Mouse (Mus musculus): ENCODE data around the gene Gmnc.

Gmnc gene

DNA sequence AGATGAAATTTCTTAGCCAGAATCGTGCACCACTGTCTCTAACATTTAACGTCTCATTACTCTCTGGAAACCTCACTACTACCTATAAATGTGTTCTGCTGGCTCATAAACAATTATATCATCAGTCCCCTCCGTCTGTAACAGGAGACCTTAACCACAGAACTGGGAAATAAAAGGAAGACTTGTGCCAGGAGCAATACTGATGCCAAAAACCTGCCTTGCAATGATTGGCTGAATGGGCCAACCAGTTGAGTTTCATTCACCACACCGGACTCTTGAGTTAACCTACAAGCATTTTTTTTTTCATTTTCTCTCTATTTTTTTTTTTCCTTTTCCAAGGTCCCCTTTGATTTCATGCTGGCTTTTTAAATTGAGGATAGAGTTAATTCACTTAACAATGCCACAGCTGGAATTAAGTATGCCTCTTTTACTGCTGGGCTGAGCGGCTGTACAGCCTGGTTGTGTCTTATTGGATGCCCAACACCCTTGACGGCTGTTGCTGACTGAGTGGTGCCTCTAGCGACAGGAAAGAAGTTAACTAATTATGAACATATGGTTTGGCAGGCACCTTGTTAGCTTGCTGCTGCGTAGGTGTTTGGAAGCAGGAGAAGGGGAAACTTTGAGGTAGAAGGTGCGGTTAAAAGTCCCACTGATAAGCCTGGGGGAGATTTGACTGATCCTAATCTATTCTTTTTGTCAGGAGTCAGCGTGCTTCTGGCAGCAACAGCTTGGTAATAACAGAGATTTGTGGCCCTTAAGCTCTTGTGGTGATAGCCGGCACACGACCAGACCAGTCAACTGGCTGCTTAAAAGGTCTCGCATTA, at the start of gene Gmnc:
TSS of gene Gmnc (minus strand) at position 176 of the 824 bp plus-strand sequence.
- DNase-seq: no peak

DNA sequence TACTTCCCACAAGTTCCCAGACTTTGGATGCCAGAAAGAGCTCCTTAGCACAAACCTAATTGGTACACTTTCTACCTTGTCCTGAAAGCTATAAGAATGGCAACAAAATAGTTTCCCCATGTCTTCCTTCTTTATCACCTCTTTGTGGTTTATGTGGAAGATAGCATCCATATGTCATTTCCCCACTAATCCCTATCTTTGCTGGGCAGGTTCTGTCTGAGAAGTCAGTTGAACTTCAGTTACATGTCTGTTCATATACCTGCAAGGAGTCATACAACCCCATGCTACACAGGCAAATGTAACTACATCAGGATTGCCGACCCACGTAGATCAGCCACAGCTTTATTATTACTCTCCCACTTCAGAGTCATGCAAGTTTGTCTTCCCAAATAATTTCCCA, 35.8 kb upstream of the Gmnc start:
- no peak for DNase-seq

DNA sequence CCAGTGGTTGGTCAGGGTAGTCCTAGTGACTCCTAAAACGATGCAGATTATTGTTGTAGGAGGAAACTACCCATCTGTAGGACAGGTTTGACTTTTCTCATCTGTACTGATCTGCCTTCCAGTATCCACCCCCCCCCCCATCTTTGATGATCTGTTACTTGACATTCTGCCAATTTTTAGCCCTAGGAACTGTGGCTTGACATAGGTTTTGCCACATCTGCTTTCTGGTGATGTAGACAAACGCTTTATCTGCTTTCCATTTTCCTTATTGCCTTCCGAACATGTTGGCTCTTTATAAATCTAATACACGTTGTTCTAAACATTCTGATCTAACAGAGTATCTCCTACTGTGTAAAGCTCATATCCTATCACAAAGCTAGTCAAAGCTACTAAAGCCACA, 34.8 kb upstream of the Gmnc start:
- no peak for DNase-seq

DNA sequence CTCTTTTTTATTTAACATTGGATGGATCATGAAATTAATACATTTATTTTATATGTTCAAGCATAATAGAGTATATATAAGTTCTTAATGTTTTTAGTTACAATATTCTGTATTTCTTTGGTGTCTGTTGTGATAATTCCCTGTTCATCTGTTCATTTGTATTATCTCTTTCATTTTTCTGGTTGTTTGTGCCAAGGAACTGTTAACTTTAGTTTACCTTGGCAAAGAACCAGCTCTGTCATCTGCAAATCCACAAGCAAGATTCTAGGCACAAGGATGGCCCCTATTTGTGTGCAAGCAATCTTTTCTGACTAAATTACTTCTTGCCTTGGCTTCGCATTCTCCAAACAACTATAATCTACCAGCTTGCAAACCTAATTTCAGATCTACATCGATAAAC, 31.3 kb upstream of the Gmnc start:
- no peak for DNase-seq

DNA sequence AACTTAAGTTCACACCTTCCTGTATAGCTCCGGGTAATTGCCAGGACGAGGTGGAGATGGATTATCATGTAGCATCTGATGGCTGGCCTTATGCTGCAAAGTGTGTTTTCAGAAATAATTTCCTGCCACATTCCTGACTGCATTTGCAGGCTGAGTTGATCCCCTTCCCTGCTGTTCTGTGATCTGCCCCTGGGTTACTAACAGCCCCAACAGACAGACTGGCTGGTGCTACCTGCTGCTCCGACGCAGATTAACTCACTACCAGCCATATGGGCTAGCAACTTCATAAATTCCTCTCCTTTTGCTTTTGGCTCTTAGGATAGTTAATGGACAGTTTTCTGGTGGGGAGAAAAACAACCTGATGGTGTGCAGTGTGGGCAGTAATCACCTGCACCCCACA, 25.9 kb upstream of the Gmnc start:
- DNase-seq: peak; percentile 8

DNA sequence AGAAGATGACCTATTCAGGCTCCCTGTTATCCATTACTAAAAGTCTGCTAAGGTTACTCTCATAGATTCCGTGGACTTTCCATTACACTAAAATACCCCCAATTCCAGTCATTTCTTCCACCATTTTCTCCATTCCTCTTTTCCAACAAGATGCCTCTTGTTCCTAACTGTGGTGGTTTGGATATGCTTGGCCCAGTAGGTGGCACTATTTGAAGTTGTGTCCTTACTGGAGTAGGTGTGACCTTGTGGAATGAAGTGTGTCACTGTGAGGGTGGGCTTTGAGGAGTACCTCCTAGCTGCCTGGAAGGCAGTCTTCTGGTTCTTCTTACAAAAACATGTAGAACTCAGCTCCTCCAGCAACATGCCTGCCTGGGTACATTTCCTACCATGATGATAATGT, 11.3 kb upstream of the Gmnc start:
- no peak for DNase-seq

DNA sequence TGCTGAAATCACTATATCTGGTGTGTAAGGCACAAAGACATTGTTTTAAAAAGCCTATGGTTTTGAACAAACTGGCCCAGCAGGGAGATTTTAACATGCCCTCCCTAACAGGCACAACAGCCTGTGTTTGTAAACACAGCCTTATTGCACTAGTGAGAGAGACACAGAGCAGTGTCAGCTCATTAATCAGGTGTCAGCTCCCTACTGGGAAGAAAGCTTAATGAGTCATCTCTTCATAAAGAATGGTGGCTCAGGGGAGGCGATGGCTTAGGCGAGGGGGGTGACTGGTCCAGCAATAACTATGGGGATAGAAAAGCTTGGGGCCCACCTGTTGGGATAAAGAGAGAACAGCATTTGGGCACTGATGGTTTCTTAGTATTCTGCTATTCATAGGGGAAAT, 8.1 kb upstream of the Gmnc start:
- no peak for DNase-seq

DNA sequence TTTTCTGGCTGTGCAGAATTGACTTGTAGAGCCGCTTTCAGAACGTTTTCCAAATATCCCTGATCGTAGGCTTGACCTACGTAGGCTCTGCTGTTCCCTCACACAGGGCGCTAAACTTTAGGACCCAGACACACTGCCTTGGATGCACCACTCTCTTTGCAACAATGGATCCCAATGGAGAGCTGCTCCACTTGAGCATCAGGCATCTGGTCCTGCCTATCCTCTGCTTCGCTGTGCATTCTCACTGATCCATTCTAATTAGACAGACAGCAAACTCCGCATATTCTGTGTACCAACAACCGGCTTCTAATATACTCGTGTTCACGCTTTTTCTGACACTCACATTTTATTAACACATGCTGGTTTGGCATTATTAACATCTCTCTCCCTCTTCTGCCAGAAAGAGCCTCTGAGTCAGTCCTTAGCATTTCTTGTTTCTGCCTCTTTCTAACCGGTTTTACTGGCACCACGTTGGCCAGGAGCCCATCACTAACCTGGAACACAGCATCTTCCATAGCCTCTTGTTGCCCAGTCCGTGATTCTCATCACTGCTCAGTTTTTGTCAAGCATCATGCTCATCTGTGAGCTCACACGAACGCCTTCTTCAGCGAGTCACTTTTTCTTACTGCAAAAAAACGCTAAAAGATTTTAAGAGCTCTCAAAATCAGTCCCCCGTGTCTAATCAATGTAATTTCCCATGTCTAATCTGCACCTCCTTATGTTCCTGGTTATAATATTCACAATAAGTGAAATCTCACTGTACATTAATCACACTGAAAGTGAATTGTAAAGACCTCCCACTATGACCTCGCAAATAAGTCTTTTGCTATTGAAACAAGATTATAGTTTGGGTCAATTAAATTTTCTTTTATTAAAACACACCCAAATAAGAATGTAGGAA, 1.8 kb downstream of the Gmnc start:
- DNase-seq: no peak

DNA sequence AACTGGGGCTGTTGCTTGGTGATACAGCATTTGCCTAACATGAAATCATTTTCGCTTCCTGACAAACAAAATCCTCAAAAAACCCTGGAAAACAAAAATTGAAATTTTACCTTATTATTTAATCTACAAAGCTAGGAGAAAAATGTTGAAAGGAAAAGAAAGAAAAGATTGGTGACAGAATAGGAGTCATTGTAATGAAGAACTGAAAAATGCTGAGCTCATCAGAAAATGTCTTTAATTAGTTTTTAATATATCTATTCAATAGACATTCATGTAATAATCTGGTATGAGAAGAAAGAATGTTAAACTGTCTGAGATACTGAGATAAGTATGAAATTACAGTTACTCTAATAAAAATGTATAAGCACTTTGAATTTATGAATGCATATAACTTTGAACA, 3.3 kb downstream of the Gmnc start:
- no peak for DNase-seq

DNA sequence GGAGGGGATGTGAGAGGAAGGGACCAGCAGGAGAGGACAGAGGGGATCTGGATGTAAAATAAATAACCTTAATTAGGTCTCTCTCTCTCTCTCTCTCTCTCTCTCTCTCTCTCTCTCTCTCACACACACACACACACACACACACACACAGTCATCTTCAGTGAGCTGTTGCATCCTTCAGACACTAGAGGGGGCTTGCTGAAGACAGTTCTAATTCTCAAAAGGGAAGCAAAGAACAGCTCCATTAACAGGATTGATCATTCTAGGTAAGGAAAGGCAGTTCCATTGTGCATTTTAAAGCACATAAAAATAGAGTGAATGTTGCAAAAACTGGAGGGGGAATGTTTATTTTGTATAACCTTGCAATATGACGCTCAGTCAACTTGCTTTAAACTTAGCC, 5.7 kb downstream of the Gmnc start:
- DNase-seq: no peak

DNA sequence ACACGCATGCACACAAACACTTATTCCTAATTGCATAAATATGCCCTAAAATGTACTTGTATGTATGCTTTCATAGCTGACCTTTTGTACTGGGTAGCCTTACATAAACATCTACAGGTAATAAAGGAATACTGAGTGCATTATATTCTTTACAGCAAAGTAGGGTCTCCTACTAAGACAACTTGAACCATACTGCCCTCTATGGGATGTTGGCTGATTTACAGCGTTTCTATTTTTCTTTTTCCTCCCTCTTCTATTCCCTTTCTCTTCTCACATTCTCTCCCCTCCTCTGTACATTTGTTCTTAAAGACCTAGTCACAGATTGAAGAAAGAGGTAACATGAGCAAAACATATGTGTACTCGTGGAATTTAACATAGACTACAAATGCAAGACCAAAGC, 9.3 kb downstream of the Gmnc start:
- DNase-seq: no peak

DNA sequence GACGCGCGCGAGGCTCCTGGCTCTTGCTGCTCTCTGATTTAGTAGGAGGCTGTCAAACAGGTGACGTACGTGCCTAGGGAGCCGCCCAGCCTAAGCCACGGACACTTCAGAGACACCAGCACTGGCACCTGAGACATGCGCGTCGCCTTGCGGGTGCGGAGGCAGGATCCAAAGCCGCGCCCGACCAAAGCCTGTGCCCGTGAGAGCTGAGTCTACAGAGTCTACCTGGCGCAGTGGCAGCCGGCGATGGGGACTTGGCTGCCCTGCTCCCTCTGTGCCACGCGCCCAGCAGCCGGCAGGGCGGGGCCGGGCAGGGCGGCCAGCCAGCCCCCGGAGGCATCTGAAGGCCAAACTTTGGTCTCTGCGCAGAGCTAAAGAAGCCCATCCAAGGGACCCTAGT, 23.5 kb downstream of the Gmnc start:
- no peak for DNase-seq

DNA sequence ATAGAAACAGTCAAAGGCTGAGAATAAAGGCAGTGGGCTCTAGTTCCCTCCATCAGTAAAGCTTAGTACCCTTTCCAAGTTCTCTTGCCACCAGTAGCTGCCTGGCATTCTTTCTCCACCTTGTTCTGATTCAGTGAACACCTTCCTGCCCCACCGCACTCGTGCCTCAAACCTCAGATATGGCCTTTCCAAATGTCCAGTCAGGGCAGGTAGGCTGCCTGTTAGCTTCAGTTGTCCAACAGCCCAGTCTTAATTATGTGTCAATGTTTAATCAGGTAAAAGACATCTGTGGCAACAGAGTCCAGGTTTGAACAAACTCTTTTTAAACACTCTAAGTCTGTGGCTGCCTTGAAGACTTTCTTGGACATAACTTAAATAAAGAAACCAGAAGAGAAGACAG, 24.6 kb downstream of the Gmnc start:
- no peak for DNase-seq

DNA sequence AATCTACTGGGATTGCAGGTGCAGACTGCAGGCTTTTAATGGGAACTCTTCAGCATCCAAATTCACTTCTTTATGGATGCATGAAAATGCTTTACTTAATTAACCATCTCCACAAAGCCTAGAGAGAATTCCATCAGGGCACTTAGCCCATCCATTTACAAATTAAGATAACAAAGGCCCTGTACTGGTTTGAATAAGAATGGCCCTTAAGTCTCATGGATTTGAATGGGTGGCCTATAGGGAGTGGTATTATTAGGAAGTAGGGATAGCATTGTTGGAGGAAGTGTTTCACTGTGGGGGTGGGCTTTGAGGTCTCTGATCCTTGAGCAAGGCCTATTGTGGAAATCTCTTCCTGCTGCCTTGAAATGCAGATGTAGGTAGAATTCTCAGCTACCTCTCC, 29.5 kb downstream of the Gmnc start:
- no peak for DNase-seq

DNA sequence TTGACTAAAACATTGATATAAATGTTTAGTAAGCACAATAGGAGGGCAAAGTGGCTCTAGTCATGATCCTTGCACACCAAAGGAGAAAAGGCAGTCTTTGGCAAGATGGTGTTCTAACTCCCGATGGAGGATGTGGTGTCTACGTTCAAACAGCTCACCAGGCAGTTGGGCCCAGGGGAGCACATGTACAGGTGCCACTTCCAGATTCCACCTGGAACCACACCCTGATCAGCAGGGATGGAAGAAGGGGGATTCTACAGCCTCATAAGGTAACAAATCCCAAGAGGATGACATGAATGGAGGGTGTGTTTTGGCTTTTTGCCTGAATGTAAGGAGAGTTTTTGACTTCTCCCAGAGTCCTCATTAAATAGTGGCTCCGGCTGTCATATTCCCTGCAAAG, 39.9 kb downstream of the Gmnc start:
- no peak for DNase-seq

DNA sequence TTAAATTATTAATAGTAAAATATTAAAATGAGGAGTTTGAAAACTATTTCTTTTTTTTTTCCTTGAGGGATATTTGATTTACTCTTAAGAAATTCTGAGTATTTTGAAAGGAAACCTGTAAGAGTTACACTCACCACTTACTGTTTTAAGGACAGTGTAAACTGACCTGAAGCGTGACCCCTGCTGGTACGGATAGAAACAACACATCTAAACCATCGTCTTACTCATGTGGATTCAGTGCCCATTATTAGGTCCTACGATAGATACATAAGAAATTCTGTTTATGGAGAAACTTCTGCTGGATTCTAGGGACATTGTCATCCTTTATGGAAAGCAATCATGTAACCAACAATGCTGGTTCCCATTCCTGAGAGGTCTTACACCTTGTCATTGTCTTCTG, 41.2 kb downstream of the Gmnc start:
- DNase-seq: no peak

DNA sequence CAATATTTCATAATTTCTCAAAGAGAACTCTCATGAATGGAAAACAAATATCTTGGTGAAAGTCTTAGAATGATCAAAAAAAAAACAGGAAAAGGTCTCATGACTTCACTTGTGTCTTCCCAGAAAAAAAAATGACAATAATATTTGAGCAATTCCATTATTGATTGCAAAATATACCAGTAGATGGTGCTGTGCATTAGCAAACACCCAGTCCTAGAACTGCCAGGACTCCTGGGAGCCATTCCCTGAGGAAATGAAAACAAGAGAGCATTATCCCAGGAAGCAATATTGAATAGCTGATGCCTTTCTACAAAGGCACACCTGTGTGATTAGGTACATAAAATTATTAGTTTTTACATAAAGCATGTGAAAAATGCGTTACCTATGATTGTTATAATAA, 87.5 kb downstream of the Gmnc start:
- DNase-seq: no peak

DNA sequence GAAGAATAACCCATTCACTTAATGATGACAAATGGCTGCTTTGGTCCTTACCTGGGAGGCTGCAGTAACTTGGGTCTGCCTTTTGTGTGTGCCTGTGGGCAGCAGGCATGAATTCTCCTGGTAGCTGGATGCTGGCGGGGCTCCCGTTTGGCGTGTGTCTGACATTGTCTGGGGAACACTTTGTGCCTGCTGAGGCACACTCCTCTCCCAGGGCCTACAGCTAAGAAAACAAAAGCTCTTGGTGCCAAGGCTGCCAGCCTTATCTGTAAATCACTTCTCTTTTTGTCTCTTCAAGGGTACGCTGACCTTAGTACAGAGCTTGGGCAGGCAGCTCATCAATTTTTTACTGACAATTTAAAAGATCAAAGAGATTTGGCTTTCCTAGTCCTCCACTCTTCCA, 90.0 kb downstream of the Gmnc start:
- no peak for DNase-seq

DNA sequence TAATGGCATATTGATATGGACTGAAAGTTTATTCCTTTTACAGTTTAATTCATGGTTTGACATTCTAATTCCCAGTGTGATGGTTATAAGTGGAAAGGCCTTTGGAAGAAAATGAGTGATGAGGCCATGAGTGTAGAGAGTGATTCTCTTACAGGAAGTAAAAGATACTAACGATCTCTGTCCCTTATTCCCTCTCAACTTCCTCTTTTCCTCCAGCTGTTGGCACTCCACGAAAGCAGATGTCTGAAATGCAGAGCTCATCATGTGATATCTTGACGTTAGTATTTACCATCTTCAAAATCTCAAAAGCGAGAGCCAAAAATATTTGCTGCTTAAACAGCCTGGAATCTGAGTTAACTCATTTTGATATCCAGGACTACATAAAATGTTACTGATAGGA, 105.1 kb downstream of the Gmnc start:
- no peak for DNase-seq

DNA sequence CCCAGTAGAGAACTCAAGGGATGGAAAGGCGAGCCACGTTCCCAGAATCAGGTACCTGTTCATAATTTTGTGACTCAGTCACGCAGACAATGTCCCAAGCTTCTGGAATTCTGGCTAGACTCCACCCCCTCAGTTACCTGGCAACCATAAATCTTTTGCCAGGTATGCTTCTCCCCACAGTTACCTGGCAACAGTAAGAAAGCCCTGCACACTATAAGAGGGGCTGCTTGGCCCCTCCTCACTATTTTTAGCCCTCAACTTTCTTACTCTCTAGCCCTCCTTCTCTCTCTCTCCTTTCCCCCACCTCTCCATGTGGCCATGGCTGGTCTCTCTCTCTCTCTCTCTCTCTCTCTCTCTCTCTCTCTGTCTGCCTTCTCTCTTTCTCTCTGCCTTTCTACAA, 114.6 kb downstream of the Gmnc start:
- no peak for DNase-seq
